Mouse (Mus musculus): ENCODE measurements around the gene Ptov1. TPM values are rescaled to one million over a fixed set of nuclear protein-coding genes. Genes with fewer than 3 reads are reported as not detected.

Gene Ptov1
- total RNA-seq, 2 experiments from 2014 or later, result 126 to 137 TPM

DNA sequence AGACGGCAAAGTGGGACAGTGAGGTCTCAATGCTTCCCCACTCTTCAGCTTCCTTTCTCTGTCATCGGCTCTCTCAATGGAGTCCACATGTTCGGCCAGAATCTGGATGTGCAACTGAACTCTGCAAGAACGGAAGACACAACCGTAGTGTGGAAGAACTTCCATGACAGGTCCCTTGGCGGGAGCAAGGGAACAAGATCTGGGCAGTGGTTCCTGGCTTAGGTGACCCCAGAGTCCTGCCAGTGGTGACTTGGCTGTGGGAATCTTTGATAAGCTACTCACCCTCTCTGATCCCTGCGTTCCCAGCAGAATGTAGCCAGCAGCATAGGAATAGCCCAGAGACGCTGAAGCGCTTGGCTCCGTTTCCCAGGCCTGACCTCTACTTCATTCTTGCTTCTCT lies 26.9 kb upstream of the Ptov1 start:
- Histone ChIP-seq H3K27ac (peak overlapping the region; percentile 92), H3K4me3 (peak overlapping the region; percentile 91)
- TF ChIP-seq CTCF (IDR thresholded peaks at IDR 0.05), result no peak
- intact Hi-C loops (cut with DNase I), result loop anchor here (5.0 kb wide), 2 partner anchors 61 to 116 kb away; no protein-coding TSS in a partner anchor
- peak; percentile 53 for DNase-seq

GRCm38 (mm10) chr7:44895593-44896434 lies 26.2 kb upstream of the Ptov1 start, which contains the start of gene Fuz:
Gene Fuz, plus strand, starts transcription at chr7:44896079.
- Histone ChIP-seq H3K27ac (peak within 1 kb of the TSS; percentile 92), H3K4me3 (peak within 1 kb of the TSS; percentile 91)
- DNase-seq, result peak; percentile 93
- peak; percentile 76 for TF ChIP-seq CTCF (IDR thresholded peaks at IDR 0.05)
- intact Hi-C loops (cut with DNase I), result loop anchor here (5.0 kb wide), 2 partner anchors 61 to 116 kb away; no protein-coding TSS in a partner anchor

- DNase-seq, result no peak
- TF ChIP-seq CTCF (IDR thresholded peaks at IDR 0.05), result no peak
- Histone ChIP-seq H3K4me3 (peak overlapping the region; percentile 91), H3K27ac (peak overlapping the region; percentile 92)
- intact Hi-C loops (cut with DNase I), result loop anchor here (5.0 kb wide), 2 partner anchors 62 to 117 kb away; no protein-coding TSS in a partner anchor
Measured at GRCm38 (mm10) chr7:44895206-44895592, 25.6 kb upstream of the Ptov1 start.

DNA sequence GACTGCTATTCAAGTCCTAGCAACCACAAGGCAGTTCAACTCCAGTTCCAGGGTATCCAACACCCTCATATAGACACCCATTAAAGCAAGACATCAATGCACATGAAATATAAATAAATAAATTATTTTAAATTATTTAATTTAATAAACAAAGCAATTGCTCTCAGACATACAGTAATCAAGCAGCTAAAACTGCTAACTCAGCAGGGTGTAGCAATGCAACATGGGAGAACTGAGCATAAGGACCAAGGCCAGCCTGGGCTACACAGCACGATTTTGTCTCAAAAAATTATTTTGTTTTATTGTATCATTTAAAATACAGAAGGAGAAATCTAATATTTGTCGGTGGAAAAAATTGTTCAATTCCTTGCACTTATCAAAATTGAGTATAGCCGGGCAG lies 24.6 kb upstream of the Ptov1 start:
- intact Hi-C loops (cut with DNase I), result no loop called here
- Histone ChIP-seq H3K27ac (peak overlapping the region; percentile 92; the same call in 1 of the 2 replicates), H3K4me3 (no peak overlapping the region)
- no peak for DNase-seq
- no peak for TF ChIP-seq CTCF (IDR thresholded peaks at IDR 0.05)

DNA sequence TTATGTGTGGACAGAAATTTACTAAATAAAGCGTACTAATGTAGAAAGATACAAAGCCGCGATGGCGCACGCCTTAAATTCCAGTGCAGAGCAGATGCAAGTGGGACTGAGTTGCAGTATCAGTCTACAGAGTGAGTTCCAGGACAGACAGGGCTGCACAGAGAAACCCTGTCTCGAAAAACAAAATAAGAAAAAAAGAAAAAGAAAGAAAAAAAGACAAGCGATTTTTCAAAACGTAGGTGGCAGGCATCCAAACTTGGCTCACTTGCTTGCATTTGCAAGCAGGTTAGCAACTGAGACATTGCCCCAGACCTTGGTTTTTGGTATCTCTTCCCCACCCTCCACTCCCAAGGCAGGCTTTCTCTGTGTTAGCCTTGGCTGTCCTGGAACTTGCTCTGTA lies 23.6 kb upstream of the Ptov1 start:
- peak overlapping the region; percentile 76 for H3K4me3 ChIP-seq
- DNase-seq, result no peak
- no peak for TF ChIP-seq CTCF (IDR thresholded peaks at IDR 0.05)
- intact Hi-C loops (cut with DNase I), result loop anchor here (2.0 kb wide), 1 partner anchor 22 kb away; no protein-coding TSS in a partner anchor
- H3K27ac ChIP-seq, result peak overlapping the region; percentile 96

- peak; percentile 93 for DNase-seq
- peak within 1 kb of the TSS; percentile 96 for H3K27ac ChIP-seq
- H3K4me3 ChIP-seq, result peak within 1 kb of the TSS; percentile 76
- intact Hi-C loops (cut with DNase I), result loop anchor here (2.0 kb wide), 1 partner anchor 22 kb away; no protein-coding TSS in a partner anchor
- no peak for TF ChIP-seq CTCF (IDR thresholded peaks at IDR 0.05)
Measured at GRCm38 (mm10) chr7:44892276-44892921, 22.8 kb upstream of the Ptov1 start, which contains the start of gene Med25. Gene Med25, minus strand, starts transcription at chr7:44892712.

DNA sequence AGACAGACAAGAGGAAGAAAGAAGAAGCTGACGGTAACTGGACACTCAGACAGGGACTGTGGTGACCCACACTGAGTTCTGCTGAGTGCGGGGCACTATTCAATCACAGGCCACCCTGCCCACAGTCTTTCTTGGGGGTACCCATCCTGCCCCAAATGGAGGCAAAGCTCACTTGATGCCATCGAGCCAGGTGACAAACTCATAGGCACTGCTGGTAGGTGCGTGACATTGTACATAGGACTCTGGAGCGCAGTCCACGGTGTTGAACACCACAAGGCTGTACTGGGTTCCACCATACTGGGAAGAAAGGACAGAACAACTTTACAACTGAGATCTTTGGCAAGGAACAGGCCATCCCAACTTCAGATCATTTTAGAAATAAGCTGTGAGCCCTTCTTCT lies 22.0 kb upstream of the Ptov1 start:
- Histone ChIP-seq H3K27ac (peak overlapping the region; percentile 96), H3K4me3 (peak overlapping the region; percentile 76)
- no peak for DNase-seq
- no peak for TF ChIP-seq CTCF (IDR thresholded peaks at IDR 0.05)
- intact Hi-C loops (cut with DNase I), result loop anchor here (2.0 kb wide), 1 partner anchor 21 kb away; no protein-coding TSS in a partner anchor

DNA sequence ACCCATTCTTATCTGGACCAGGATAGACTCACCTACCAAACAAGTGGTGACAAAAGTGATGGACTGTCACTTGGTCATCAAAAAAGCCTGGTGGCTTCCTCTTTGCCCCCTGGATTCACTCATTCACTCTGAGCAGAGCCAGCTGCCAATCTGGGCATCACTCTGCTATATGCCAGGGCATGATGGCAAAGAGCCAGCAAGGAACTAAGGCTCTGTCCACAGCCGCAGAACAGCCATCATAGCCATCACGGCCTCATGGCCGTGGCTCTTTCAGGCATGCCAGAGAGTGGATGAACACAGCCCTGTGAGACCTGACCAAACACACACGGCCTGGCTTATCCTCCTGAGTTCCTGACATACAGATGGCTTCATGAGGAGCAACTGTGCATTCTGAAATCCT lies 21.1 kb upstream of the Ptov1 start:
- no peak for DNase-seq
- H3K4me3 ChIP-seq, result peak overlapping the region; percentile 76
- intact Hi-C loops (cut with DNase I), result no loop called here

DNA sequence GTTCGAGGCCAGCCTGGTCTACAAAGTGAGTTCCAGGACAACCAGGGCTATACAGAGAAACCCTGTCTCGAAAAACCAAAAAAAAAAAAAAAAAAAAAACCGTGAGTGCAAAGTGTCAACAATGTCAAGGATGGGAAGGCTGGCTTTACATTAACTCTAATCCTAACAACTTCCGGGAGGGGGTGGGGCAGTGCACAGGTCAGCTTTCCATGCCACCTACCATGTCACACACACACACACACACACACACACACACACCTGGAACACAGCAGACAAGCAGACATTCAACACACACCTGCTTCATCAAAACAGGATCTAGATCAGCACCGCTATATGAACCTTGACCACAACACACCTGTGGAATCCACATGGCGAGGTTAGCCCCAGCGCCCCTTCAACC lies 20.6 kb upstream of the Ptov1 start:
- Histone ChIP-seq H3K4me3 (no peak overlapping the region), H3K27ac (no peak overlapping the region)
- TF ChIP-seq CTCF (IDR thresholded peaks at IDR 0.05), result no peak
- DNase-seq, result no peak
- intact Hi-C loops (cut with DNase I), result no loop called here

More for the DNA sequence above, 21.1 kb upstream of the Ptov1 start:
- peak overlapping the region; percentile 96; the same call in 1 of the 2 replicates for H3K27ac ChIP-seq
- no peak for TF ChIP-seq CTCF (IDR thresholded peaks at IDR 0.05)

- H3K4me3 ChIP-seq, result no peak overlapping the region
- H3K27ac ChIP-seq, result peak overlapping the region; percentile 75
- peak; percentile 61 for DNase-seq
- TF ChIP-seq CTCF (IDR thresholded peaks at IDR 0.05), result no peak
- intact Hi-C loops (cut with DNase I), result no loop called here
Measured at GRCm38 (mm10) chr7:44888256-44889105, 18.9 kb upstream of the Ptov1 start.

- TF ChIP-seq CTCF (IDR thresholded peaks at IDR 0.05), result no peak
- intact Hi-C loops (cut with DNase I), result loop anchor here (2.0 kb wide), 1 partner anchor 14 kb away; no protein-coding TSS in a partner anchor
- no peak for DNase-seq
- no peak overlapping the region for H3K4me3 ChIP-seq
- peak overlapping the region; percentile 75; the same call in 1 of the 2 replicates for H3K27ac ChIP-seq
Measured at GRCm38 (mm10) chr7:44886964-44887363, 17.4 kb upstream of the Ptov1 start.

- no peak for TF ChIP-seq CTCF (IDR thresholded peaks at IDR 0.05)
- no peak overlapping the region for H3K27ac ChIP-seq
Measured at GRCm38 (mm10) chr7:44884637-44885036, 15.0 kb upstream of the Ptov1 start.

More at GRCm38 (mm10) chr7:44884637-44885036, 15.0 kb upstream of the Ptov1 start:
- intact Hi-C loops (cut with DNase I), result no loop called here
- no peak for DNase-seq
- H3K4me3 ChIP-seq, result no peak overlapping the region

All from gastrocnemius, adult 2 months (tissue).